Mouse (Mus musculus) urinary bladder, adult 18-20 months (tissue): ENCODE data around the gene Edem3.
A peak's percentile ranks its signal among the peaks of the same experiment; 100 is the strongest.

Experiments used
- DNase-seq, 2 experiments: peaks; one replicate each; pipeline ENCODE4 v3.0.0; 2022; ENCODE audit warnings: low spot score in 2 of 2, mixed read lengths in 2 of 2

The Edem3 gene

GRCm38 (mm10) chr1:151754881-151755659, at the start of gene Edem3:
Edem3 (plus strand) TSS chr1:151755371.
- DNase-seq = peak; percentile 92 to 99

- DNase-seq = peak; percentile 49 to 57
Observed at GRCm38 (mm10) chr1:151705723-151706396, 49.3 kb upstream of the Edem3 start.

- DNase-seq = no peak
Observed at GRCm38 (mm10) chr1:151706397-151706752, 48.8 kb upstream of the Edem3 start.

GRCm38 (mm10) chr1:151708966-151709733, 46.0 kb upstream of the Edem3 start:
- DNase-seq = no peak

- no peak for DNase-seq
Observed at GRCm38 (mm10) chr1:151709734-151710022, 45.5 kb upstream of the Edem3 start.

- DNase-seq = no peak
Observed at GRCm38 (mm10) chr1:151710424-151711055, 44.6 kb upstream of the Edem3 start.

- no peak for DNase-seq
Observed at GRCm38 (mm10) chr1:151711062-151711461, 44.1 kb upstream of the Edem3 start.

GRCm38 (mm10) chr1:151712664-151713063, 42.5 kb upstream of the Edem3 start:
- DNase-seq = no peak

- DNase-seq = no peak
Observed at GRCm38 (mm10) chr1:151713622-151714021, 41.5 kb upstream of the Edem3 start.

- DNase-seq = no peak
Observed at GRCm38 (mm10) chr1:151716024-151716710, 39.0 kb upstream of the Edem3 start.

- DNase-seq = no peak
Observed at GRCm38 (mm10) chr1:151717624-151718023, 37.5 kb upstream of the Edem3 start.

GRCm38 (mm10) chr1:151718575-151718974, 36.6 kb upstream of the Edem3 start:
- DNase-seq = no peak

GRCm38 (mm10) chr1:151719911-151720310, 35.3 kb upstream of the Edem3 start:
- DNase-seq = no peak

- no peak for DNase-seq
Observed at GRCm38 (mm10) chr1:151720566-151720965, 34.6 kb upstream of the Edem3 start.

GRCm38 (mm10) chr1:151721357-151721983, 33.7 kb upstream of the Edem3 start:
- no peak for DNase-seq

- DNase-seq = no peak
Observed at GRCm38 (mm10) chr1:151723771-151724170, 31.4 kb upstream of the Edem3 start.

GRCm38 (mm10) chr1:151725590-151725989, 29.6 kb upstream of the Edem3 start:
- no peak for DNase-seq

GRCm38 (mm10) chr1:151726358-151726757, 28.8 kb upstream of the Edem3 start:
- DNase-seq = no peak

GRCm38 (mm10) chr1:151728141-151728540, 27.0 kb upstream of the Edem3 start:
- DNase-seq = no peak

- no peak for DNase-seq
Observed at GRCm38 (mm10) chr1:151737146-151737545, 18.0 kb upstream of the Edem3 start.

GRCm38 (mm10) chr1:151741199-151741621, 14.0 kb upstream of the Edem3 start:
- no peak for DNase-seq
